Mouse (Mus musculus): ENCODE data around the gene Mrps35. TPM values are rescaled to one million over a fixed set of nuclear protein-coding genes. Genes with fewer than 3 reads are reported as not detected.

The Mrps35 gene
- total RNA-seq, 2 experiments from 2014 or later, result 42.8 to 45.9 TPM

DNA sequence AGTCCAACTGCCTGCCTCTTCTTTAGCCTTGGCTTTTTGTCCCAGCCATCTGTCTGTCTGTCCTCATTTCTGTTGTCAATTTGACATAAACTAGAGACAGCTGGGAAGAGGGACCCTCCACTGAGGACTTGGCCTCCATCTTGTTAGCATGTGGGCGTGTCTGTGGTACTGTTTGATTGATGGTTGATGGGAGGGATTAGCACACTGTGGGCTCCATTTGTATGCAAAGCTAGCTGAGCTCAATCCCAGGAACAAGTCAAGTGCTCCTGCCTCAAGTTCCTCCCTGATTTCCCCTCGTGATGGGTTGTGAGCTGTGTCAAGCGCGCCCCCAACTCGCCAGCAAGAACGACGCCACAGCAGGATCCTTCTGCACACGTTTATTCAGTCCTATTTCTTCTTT, 34.3 kb downstream of the Mrps35 start:
- no peak for DNase-seq (ENCODE audit: low spot score in 2 of 2)
- intact Hi-C loops (cut with DNase I), result no loop called here

DNA sequence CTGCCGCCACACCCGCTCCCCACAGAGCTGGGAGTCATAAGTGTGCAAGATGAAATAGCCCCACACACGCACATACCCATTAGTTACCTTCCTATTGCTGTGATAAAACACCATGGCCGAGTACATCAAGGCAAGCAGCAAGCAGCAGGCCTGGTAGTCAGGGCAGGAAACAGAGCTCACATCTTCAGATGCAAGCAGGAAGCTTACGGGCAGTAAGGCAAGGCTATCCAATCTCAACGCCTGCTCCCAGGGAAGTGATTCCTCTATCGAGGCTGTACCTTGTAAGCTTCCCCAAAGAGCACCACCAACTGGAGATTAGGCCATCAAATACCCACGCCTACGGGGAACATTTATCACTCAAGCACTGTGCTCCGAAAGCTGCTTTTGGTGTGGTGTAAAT, 37.4 kb downstream of the Mrps35 start:
- no peak for DNase-seq (ENCODE audit: low spot score in 2 of 2)
- intact Hi-C loops (cut with DNase I), result no loop called here

DNA sequence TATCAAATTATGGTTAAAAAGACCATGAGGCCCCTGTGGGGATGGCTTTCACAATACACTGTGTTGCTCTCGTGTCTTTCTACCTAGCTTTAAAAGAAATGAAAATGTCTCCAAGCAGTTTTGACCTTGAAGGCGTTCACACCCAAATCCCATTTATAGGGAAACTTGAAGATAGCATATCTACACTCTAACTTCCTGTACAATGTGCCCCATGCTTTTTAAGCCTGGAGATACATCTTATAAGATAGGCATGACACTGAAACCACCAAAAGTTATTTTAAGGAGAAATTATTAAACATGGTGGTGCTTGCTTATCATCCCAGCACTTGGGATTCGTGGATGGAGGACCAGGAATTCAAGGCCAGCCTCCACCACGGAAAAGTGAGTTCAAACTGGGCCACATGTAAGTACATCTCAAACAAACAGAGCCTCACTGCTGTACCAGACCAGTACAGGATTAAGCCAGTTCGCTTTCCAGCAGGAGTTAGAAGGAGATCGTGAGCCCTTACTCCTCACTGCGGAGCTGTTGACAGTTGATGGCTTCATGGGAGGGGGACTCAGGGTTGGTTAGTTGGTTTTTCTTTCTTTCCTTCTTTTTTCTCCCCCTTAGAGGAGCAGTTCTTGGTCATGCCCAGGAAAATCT, 43.0 kb downstream of the Mrps35 start:
- intact Hi-C loops (cut with DNase I), result no loop called here
- no peak for DNase-seq (ENCODE audit: low spot score in 2 of 2)

DNA sequence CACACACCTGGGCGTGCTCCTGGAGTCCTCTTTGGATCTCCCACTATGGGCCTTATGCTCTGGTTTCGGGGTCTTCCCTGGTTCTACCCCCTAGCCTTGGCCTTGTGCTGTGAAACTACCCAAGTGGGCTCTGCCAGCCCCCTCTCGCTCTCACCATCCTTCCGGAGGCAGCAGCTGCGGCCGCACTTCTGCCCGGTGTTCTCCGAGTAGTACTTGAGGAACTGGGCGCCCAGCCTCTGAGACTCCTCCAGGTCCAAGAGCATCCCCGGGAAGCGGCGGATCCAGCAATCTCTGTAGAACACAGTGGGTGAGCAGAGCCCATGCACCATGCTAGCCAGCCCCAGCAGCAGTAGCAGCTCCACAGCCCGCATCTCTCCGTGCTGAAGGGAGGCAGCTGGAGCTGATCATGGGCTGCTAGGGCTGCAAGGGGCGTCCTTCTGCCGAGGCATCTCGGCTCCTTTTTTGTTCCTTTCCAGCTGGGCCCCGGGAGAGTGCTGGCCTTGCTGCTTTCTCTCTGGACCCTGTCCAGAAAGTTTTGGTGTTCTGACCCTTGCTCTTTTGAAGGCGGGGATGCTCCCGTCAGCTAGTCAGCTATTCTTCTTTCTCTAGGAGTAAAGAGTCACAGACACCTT, 44.1 kb downstream of the Mrps35 start, which contains the start of gene Mansc4:
Mansc4 (minus strand) TSS at position 439 of the 632 bp plus-strand sequence.
- intact Hi-C loops (cut with DNase I), result no loop called here
- no peak for DNase-seq (ENCODE audit: low spot score in 2 of 2)

DNA sequence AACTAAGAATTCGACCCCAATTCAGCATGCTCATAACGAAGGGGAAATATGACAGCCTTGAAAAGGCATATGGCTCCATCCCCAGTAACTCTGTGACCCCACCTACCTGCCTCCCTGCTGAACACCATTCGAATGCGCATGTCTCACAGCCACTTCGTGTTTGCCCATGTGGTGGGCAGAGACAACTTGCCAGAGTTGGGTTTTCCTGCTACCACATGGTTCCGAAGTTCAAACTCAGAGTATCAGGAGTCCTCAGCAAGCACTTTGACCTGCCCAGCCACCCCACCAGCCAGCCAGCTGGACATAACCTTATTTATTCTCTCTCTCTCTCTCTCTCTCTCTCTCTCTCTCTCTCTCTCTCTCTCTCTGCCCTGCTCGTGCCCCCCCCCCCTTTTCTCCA, 45.2 kb downstream of the Mrps35 start:
- intact Hi-C loops (cut with DNase I), result no loop called here

DNA sequence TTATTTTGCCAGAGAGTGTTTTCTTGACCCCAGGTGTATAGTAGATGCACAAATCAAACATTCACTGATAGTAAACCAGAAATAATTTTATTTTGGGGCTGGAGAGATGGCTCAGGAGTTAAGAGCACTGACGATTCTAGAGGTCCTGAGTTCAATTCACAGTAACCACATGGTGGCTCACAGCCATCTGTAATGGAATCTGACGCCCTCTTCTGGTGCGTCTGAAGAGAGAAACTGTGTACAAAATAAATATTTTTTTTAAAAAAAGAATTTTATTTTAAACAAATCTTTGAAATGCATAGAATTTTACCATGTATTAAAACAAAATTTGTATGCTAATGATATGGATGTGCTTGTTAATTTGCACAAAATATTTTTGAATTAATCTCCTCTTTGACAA, 46.0 kb downstream of the Mrps35 start:
- intact Hi-C loops (cut with DNase I), result no loop called here
- no peak for DNase-seq (ENCODE audit: low spot score in 2 of 2)

More for the DNA sequence above, 45.2 kb downstream of the Mrps35 start:
- no peak for DNase-seq (ENCODE audit: low spot score in 2 of 2)

DNA sequence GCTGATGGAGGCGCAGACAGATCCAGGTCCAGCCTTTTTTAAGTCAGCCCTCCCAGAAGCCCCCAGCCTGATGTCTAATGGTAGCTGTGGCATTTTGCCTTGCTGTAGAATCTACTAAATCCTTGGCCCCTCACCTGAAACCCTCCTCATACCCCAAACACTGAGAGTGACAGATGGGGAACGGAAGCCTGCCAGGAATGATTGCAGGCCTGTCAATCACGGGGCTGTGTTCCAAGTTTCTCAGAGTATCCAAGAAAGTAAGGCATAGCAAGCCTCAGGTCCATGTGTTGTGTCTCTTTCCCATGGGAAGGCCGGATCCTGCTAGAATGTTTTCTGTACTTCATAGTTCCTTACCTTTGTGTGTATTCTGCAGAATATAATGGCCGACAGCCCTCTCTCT, 47.6 kb downstream of the Mrps35 start:
- DNase-seq (ENCODE audit: low spot score in 2 of 2), result no peak
- intact Hi-C loops (cut with DNase I), result no loop called here

DNA sequence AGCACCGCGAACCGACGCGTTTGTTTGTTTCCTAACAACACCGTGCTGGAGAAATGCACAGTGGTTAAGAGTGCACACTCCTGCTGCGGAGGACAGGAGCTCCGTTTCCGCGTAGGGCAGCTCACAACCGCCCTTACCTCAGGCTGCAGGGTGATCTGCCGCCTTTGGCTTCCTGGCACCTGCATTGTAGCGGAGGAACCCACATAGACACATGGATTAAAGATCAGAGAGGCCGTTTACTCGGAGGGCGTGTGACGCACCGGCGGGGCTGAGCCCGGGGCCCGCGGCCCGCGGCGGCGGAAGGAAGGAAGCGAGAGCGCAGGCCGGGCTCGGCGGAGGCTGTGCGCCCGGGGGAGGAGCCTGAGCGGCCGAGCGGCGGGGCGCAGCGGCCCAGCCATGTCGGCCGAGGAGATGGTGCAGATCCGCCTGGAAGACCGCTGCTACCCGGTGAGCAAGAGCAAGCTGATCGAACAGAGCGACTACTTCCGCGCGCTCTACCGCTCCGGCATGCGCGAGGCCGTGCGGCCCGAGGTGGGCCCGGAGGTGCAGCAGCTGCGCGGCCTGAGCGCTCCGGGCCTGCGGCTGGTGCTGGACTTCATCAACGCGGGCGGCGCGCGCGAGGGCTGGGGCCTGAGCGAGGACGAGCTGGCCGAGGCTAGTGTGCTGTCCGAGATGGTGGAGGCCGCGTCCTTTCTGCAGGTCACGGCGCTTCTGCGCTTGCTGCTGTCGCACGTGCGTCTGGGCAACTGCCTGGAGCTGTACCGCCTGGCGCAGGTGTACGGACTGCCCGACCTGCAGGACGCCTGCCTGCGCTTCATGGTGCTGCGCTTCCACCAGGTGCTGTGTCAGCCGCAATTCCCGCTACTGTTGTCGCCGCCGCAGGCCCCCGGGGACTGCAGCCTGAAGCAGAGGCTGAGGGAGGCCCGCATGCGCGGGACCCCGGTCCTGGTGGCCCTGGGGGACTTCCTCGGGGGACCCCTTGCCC, 48.9 kb downstream of the Mrps35 start, which contains the start of gene Klhl42:
Klhl42 (plus strand) TSS at position 244 of the 985 bp plus-strand sequence.
- intact Hi-C loops (cut with DNase I), result no loop called here

DNA sequence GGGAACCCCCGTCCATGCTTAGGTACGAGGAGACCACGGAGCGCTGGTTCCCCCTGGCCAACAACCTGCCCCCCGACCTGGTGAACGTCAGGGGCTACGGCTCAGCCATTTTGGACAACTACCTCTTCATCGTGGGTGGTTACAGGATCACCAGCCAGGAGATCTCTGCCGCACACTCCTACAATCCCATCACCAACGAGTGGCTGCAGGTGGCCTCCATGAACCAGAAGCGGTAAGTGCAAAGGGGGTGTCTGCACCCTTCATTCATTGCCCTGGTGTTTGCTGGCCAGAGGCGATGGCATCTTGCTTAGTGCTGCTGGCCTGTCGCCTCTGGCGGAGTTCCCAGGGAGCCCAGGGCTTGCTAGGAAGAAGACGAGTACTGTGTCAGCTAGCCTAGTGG, 49.6 kb downstream of the Mrps35 start:
- peak; percentile 30 to 37 for DNase-seq (ENCODE audit: low spot score in 2 of 2)
- intact Hi-C loops (cut with DNase I), result no loop called here

More for the DNA sequence above, 48.9 kb downstream of the Mrps35 start, which contains the start of gene Klhl42:
- DNase-seq (ENCODE audit: low spot score in 2 of 2), result peak; percentile 52 to 67

DNA sequence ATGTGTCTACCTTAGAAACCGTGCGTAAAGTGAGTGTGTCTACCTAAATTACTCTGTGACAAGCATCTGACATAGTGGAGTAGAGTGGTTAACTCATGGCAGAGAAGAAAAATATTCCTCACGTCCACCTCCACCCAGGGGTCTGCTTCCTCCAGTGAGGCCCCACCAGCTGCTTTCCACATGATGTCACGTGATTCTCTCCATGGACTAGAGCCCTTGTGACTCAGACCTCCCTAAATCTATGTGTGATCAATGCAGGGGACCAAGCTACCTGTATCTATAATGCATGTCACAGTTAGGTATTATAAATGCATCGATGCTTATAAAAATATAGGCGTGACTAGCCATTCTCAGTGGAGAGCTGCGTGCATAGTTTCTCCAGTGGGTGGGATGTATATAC, 52.2 kb downstream of the Mrps35 start:
- no peak for DNase-seq (ENCODE audit: low spot score in 2 of 2)
- intact Hi-C loops (cut with DNase I), result no loop called here

DNA sequence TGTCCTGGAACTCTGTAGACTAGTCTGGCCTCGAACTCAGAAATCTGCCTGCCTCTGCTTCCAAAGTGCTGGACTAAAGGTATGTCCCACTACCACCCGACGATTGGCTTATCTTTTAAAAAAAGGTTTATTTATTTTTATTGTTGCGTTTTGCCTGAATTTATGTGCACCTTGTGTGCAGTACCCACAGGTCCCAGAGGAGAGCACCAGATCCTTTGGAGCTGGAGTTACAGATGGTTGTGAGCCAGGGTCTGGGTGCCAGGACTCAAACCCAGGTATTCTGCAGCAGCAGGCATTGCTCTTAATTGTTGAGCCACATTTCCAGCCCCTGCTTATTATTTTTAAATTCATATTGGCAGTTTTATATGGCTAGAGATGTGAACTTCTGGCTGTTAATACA, 53.5 kb downstream of the Mrps35 start:
- no peak for DNase-seq (ENCODE audit: low spot score in 2 of 2)
- intact Hi-C loops (cut with DNase I), result no loop called here

DNA sequence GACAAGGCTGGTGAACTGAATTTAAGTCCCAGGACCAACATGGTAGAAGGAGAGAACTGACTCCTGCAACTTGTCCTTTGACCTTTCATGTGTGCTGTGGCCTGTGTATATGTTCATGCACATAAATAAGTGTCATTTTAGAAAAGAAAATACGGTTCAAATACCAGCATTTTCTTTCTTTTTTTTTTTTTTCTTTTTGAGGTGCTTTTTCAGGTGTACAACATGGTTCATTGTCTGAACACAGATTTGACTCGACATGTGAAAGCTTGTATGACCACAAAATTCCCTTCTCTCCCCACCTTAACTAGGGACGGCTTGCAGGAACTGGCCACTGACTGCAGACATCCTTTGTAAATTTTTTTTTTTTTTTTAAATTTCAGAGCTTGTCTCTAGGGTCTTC, 54.4 kb downstream of the Mrps35 start:
- intact Hi-C loops (cut with DNase I), result no loop called here
- DNase-seq (ENCODE audit: low spot score in 2 of 2), result no peak

DNA sequence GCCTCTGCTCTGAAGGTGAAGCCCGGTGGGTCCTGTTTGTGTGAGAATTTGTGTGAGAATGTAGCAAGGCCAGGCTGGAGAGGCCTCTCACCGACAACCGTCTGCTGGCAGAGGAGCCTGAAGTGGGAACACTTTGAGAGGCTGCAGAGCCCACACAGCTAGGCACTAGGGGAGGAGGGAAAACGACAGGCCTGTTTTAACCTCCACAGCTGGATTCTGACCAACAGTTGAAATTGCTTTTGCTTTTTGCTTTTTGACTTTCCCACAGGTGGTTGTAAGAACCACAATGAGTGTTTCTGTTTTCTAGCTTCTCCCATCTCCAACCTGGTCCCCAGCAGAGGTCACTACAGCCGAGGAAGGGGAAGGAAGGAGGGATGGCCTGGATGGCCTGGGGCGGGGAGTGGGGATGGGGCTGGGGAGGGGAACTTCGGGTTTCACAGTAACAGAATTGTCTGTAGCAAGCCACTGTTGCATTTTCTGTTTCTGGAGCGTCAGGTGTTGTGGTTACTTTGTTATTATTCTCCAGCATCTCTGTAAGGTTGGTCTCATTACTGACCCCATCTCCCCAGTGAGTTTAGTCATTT, 54.9 kb downstream of the Mrps35 start:
- intact Hi-C loops (cut with DNase I), result no loop called here
- no peak for DNase-seq (ENCODE audit: low spot score in 2 of 2)

DNA sequence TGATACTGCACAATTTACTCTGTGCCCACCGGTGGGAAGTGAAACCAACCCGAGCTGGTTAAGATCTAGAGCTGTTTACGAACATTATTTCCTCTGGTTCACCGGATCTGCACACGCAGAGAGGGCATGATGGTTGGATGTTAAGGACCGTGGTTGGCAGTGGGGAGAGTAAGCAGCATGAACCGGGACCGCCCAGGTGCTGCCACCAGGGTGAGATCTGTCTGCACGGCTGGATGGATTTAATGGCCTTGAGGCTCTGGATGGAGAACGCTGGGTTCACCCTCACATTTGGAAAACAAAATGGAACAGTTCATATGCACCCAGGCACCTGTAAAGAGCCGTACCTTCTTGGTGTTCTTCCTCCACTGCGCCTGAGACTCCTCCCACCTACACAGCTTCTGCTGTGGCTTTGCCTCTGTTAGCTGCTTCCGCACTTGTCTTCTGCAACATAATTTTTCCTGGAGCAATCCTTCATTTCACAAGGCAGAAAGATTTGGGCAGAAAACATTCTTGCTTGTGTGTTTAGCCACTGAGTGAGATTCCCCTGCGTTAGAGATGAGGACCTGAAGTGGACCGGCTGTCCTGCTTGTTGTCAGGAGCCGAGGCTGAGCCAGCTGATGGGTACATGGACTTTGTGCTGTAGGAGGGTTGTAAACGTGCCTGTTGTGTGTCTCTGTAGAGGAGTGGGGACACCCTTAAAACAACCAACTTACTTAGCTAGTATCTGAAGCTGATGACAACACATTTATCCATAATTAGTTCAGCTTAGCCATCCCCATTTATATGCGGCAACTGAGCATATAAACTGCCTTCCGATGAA, 57.1 kb downstream of the Mrps35 start:
- no peak for DNase-seq (ENCODE audit: low spot score in 2 of 2)
- intact Hi-C loops (cut with DNase I), result no loop called here

DNA sequence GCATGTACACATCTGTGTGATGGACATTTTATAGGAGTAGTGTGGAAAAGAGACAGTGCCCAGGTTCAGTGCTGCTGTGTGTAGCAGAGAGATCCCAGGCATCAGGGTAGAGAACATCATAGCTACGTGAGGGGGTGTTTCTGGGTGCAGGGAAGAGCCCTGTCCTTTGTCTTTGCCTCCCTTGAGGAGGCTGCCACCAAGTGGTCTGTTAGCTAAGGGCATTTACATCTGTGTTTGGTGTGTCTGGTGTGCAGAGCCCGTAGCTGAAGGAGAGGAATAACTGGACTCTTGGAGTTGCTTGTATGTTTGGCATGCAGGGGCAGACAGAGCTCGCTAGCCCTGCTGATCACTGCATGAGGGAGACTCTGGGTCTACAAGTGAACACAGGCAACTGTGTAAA, 59.7 kb downstream of the Mrps35 start:
- intact Hi-C loops (cut with DNase I), result no loop called here
- no peak for DNase-seq (ENCODE audit: low spot score in 2 of 2)

DNA sequence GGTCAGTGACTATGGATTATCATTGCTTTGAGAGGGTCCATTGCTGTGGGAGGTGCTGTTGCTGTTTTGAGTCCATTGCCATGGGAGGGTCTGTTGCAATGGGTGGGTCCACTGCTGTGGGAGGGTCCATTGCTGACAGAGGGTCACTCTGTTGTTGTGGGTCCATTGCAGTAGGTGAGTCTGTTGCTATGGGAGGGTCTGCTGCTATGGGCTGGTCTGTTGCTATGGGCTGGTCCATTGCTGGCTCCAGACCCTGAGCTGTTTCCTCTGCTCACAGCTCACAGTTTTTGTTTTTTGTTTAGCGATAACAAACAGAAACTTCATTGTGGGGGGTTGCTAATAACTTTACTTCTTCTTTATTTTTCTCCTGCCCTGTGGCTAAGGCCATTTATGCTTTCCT, 63.0 kb downstream of the Mrps35 start:
- intact Hi-C loops (cut with DNase I), result no loop called here
- no peak for DNase-seq (ENCODE audit: low spot score in 2 of 2)

DNA sequence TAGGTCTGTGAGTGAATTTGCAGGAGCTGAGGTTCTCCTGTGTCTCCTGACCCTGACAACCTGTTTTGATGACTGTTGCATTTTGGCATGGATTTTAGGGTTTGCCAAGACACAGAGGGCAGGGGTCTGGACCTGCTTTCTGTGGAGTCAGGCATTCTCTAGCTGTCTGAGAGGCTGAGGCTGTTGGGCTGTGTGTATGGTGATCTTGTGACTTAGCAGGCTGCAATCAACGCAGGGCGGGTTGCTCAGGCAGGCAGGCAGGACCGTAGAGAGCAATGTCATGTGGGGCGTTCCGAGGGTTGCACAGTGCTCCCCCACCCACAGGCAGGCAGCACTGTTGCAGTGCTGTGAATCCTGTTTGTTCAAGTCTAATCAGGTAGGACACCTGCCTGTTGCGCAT, 64.2 kb downstream of the Mrps35 start:
- DNase-seq (ENCODE audit: low spot score in 2 of 2), result no peak
- intact Hi-C loops (cut with DNase I), result no loop called here

DNA sequence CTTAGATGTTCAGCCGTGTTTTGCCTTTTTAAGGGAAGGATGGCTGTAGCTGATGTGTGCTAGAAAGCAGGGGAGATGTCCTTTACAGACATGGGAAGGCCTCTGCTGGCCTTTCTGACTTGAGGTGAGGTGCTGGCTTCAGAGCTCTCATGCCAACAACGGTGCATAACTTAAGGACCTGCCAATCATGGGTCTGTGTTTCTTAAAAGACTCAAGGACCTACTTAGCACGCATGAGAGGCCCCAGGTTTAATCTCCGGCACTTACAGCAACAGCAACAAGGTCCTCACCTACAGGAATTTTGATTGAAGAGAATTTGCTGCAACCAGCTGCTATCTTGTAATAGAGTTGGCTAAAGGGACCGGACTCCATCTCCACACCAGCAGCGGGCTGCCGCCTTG, 66.7 kb downstream of the Mrps35 start:
- intact Hi-C loops (cut with DNase I), result no loop called here
- DNase-seq (ENCODE audit: low spot score in 2 of 2), result no peak

DNA sequence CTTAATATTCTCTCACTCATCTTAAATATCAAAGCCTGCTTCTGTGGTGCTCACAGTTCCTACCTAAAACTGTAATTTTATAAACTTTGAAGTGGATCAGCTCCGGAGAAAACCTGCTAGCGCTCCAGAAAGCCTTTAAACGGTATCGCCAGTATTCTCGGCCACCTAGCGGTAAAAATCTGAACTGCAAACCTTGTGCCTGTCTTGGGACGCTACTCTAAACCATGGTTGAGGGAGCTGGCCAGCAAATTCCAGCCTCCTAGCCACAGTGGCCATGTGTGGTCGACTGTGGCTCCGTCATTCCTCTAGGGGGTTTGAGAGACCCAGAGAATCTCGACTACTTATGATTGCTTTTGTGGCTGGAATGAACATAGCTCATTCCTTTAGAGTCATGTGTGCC, 74.0 kb downstream of the Mrps35 start:
- intact Hi-C loops (cut with DNase I), result no loop called here
- peak; percentile 84 to 92 for DNase-seq (ENCODE audit: low spot score in 2 of 2)
